Mouse (Mus musculus): ENCODE measurements around the gene Upk2. TPM values are rescaled to one million over a fixed set of nuclear protein-coding genes. Genes with fewer than 3 reads are reported as not detected.

Upk2 gene
- polyA plus RNA-seq, 1 experiment from 2014 or later: 31.1 TPM

DNA sequence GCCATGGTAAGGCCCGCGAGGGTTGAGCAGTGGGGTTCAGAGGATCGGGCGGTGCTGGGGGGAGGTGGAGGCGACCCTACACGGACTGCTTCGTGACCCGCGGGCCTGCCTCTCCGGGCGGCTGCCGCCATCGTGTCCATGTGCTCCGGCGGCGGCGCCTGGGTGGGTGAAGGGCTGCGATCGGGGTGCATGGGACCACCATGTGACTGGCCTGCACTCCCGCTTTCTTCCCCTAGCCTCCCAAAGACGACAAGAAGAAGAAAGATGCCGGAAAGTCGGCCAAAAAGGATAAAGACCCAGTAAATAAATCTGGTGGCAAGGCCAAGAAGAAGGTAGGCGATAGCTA, 47.1 kb downstream of the Upk2 start:
- peaks cover 4% of the 10 kb centered on the region; the same call in 1 of the 2 replicates for H3K4me1 ChIP-seq (ENCODE audit: control insufficient read depth, insufficient read depth, low read length)
- peak overlapping the region; percentile 84 for H3K4me3 ChIP-seq (replicated peaks; ENCODE audit: low read length)
- H3K36me3 ChIP-seq (ENCODE audit: control insufficient read depth, insufficient read depth, low read length): peaks cover 25% of the 10 kb centered on the region
- WGBS: under 1% methylated on average over 24 of the region's 24 CpGs
- no peak; the same call in 1 of the 2 replicates for ATAC-seq (ENCODE audit: insufficient read depth, low FRiP score)
- peak overlapping the region; percentile 93 for H3K9ac ChIP-seq (ENCODE audit: low read length)
- no peaks in the 10 kb centered on the region for H3K27me3 ChIP-seq (ENCODE audit: control insufficient read depth, insufficient read depth, low read length)
- peak overlapping the region; percentile 97 for H3K27ac ChIP-seq (ENCODE audit: low read length)
- no peaks in the 10 kb centered on the region for H3K9me3 ChIP-seq (replicated peaks; ENCODE audit: control insufficient read depth, low read length)
- peak overlapping the region; percentile 72 for H3K4me2 ChIP-seq (ENCODE audit: low read depth, low read length)

DNA sequence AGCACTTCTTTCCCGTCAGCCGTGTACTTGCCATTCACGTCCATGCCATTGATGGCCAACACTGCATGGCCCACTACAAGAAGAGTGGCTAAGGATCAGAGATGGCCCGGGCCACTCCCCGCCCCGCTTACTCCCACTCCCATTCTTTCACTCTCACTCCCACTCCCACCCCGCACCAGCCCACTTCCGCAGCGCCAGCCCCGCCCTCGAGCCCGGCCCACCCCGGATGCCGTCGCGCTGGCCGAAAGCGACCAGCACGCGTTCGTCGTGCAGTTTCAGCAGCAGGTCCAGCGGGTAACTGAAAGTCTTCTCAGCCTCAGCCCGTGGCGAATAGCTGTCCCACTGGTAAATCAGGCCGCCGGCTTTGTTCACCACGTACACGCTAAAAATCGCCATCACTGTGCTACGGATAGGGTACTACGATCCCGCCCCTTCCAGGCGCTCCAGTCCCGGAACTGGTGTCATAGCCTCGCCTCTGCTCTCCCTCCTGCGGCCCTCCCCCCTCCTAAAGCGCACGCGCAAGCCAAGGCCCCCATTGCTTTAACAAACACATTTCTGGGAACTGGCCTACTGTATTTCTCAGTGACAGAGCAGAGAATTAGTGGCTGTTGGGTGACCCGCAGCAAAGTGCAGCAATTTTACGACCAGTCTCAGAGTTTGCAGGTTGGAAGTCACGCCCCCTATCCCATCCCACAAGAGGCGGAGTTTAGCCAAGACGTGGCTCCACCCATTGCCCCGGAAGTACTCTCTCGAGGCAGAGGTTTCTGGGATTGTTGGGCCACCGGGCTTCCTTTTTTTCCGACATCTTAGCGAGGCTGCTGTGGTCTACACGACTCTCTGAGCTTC, 47.6 kb downstream of the Upk2 start, which contains the start of the genes Rps25 and Trappc4:
TSS of gene Rps25 (plus strand) at position 234 of the 846 bp plus-strand sequence.
TSS of gene Trappc4 (minus strand) at position 695 of the 846 bp plus-strand sequence.
- peak within 1 kb of the TSS; percentile 97 for H3K27ac ChIP-seq (ENCODE audit: low read length)
- H3K9me3 ChIP-seq (replicated peaks; ENCODE audit: control insufficient read depth, low read length): no peaks in the 10 kb centered on the region
- peaks cover 29% of the 10 kb centered on the region for H3K36me3 ChIP-seq (ENCODE audit: control insufficient read depth, insufficient read depth, low read length)
- peak within 1 kb of the TSS; percentile 84 for H3K4me3 ChIP-seq (replicated peaks; ENCODE audit: low read length)
- WGBS: under 1% methylated on average over 51 of the region's 51 CpGs
- peak; percentile 96 for ATAC-seq (ENCODE audit: insufficient read depth, low FRiP score)
- peak within 1 kb of the TSS; percentile 81 for H3K4me2 ChIP-seq (ENCODE audit: low read depth, low read length)
- H3K27me3 ChIP-seq (ENCODE audit: control insufficient read depth, insufficient read depth, low read length): no peaks in the 10 kb centered on the region
- H3K9ac ChIP-seq (ENCODE audit: low read length): peak within 1 kb of the TSS; percentile 93
- peaks cover 4% of the 10 kb centered on the region; the same call in 1 of the 2 replicates for H3K4me1 ChIP-seq (ENCODE audit: control insufficient read depth, insufficient read depth, low read length)

DNA sequence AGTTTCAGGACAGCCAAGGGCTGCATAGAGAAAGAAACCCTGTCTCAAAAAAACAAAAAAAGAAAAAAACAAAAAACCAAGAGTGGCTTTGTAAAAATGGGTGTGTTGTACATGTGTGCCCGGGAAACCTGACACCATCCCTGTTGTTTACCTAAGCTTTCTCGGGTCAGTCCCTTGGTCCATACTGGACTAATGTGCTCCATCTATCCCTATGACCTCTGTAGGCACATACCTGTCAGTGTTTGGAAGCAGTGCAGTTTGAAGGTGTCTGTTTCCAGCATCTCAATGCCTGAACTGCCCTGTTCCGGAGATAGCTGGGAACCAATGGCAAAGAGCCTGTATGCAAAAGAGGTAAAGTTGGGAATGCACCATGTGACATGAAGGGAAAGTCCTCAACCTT, 49.8 kb downstream of the Upk2 start:
- no peak for ATAC-seq (ENCODE audit: insufficient read depth, low FRiP score)
- Histone ChIP-seq H3K4me1 (ENCODE audit: control insufficient read depth, insufficient read depth, low read length) (peaks cover 4% of the 10 kb centered on the region; the same call in 1 of the 2 replicates), H3K27me3 (ENCODE audit: control insufficient read depth, insufficient read depth, low read length) (no peaks in the 10 kb centered on the region), H3K4me2 (ENCODE audit: low read depth, low read length) (no peak overlapping the region), H3K4me3 (replicated peaks; ENCODE audit: low read length) (no peak overlapping the region), H3K27ac (ENCODE audit: low read length) (no peak overlapping the region), H3K9me3 (replicated peaks; ENCODE audit: control insufficient read depth, low read length) (no peaks in the 10 kb centered on the region), H3K9ac (ENCODE audit: low read length) (no peak overlapping the region), H3K36me3 (ENCODE audit: control insufficient read depth, insufficient read depth, low read length) (peaks cover 22% of the 10 kb centered on the region)
- 57% methylated on average over 3 of the region's 3 CpGs for WGBS

Other genes with a start within 250 kb of the Upk2 start
- gene Cbl, start 220.9 kb downstream of the Upk2 start, polyA plus RNA-seq (2015; fragmentation: Nextera tagmentation; extraction: Ambion mirVana): 12.5 and 14.0 TPM in 2 replicates
- 0.19 and 0.55 TPM in 2 replicates for gene Ccdc153, start 214.3 kb downstream of the Upk2 start, polyA plus RNA-seq (2015; fragmentation: Nextera tagmentation; extraction: Ambion mirVana)
- 1.3 and 2.4 TPM in 2 replicates for gene Pdzd3, start 203.5 kb downstream of the Upk2 start, polyA plus RNA-seq (2015; fragmentation: Nextera tagmentation; extraction: Ambion mirVana)
- 11.4 and 13.7 TPM in 2 replicates for gene Nlrx1, start 186.4 kb downstream of the Upk2 start, polyA plus RNA-seq (2015; fragmentation: Nextera tagmentation; extraction: Ambion mirVana)
- 5.2 and 5.3 TPM in 2 replicates for gene Abcg4, start 166.4 kb downstream of the Upk2 start, polyA plus RNA-seq (2015; fragmentation: Nextera tagmentation; extraction: Ambion mirVana)
- gene Hinfp, start 149.3 kb downstream of the Upk2 start, polyA plus RNA-seq (2015; fragmentation: Nextera tagmentation; extraction: Ambion mirVana): 21.2 and 23.6 TPM in 2 replicates
- gene C2cd2l, start 134.7 kb downstream of the Upk2 start, polyA plus RNA-seq (2015; fragmentation: Nextera tagmentation; extraction: Ambion mirVana): 6.7 and 8.0 TPM in 2 replicates
- 32.0 and 40.6 TPM in 2 replicates for gene Dpagt1, start 129.0 kb downstream of the Upk2 start, polyA plus RNA-seq (2015; fragmentation: Nextera tagmentation; extraction: Ambion mirVana)
- gene H2afx, start 120.3 kb downstream of the Upk2 start, polyA plus RNA-seq (2015; fragmentation: Nextera tagmentation; extraction: Ambion mirVana): 203 and 218 TPM in 2 replicates
- gene Hmbs, start 110.7 kb downstream of the Upk2 start, polyA plus RNA-seq (2015; fragmentation: Nextera tagmentation; extraction: Ambion mirVana): 162 and 170 TPM in 2 replicates
- gene Vps11, start 93.3 kb downstream of the Upk2 start, polyA plus RNA-seq (2015; fragmentation: Nextera tagmentation; extraction: Ambion mirVana): 30.0 and 31.6 TPM in 2 replicates
- 33.8 and 41.3 TPM in 2 replicates for gene Hyou1, start 75.5 kb downstream of the Upk2 start, polyA plus RNA-seq (2015; fragmentation: Nextera tagmentation; extraction: Ambion mirVana)
- 34.4 and 35.6 TPM in 2 replicates for gene Slc37a4, start 58.1 kb downstream of the Upk2 start, polyA plus RNA-seq (2015; fragmentation: Nextera tagmentation; extraction: Ambion mirVana)
- gene Rps25, start 47.8 kb downstream of the Upk2 start, polyA plus RNA-seq (2015; fragmentation: Nextera tagmentation; extraction: Ambion mirVana): 1,506 and 1,598 TPM in 2 replicates
- 112 and 116 TPM in 2 replicates for gene Trappc4, start 47.4 kb downstream of the Upk2 start, polyA plus RNA-seq (2015; fragmentation: Nextera tagmentation; extraction: Ambion mirVana)
- gene Ccdc84, start 36.4 kb downstream of the Upk2 start, polyA plus RNA-seq (2015; fragmentation: Nextera tagmentation; extraction: Ambion mirVana): 22.4 and 27.6 TPM in 2 replicates
- gene Foxr1, start 13.8 kb downstream of the Upk2 start, polyA plus RNA-seq (2015; fragmentation: Nextera tagmentation; extraction: Ambion mirVana): not detected in 2 replicates
- gene Bcl9l, start 27.8 kb upstream of the Upk2 start, polyA plus RNA-seq (2015; fragmentation: Nextera tagmentation; extraction: Ambion mirVana): 9.0 and 10.6 TPM in 2 replicates
- gene Cxcr5, start 106.9 kb upstream of the Upk2 start, polyA plus RNA-seq (2015; fragmentation: Nextera tagmentation; extraction: Ambion mirVana): 0.34 and 0.49 TPM in 2 replicates
- gene Ddx6, start 149.9 kb upstream of the Upk2 start, polyA plus RNA-seq (2015; fragmentation: Nextera tagmentation; extraction: Ambion mirVana): 10.6 and 11.5 TPM in 2 replicates
- not detected in 2 replicates for gene Treh, start 218.3 kb upstream of the Upk2 start, polyA plus RNA-seq (2015; fragmentation: Nextera tagmentation; extraction: Ambion mirVana)